Mouse (Mus musculus): ENCODE results near the gene Slc17a1. TPM values are rescaled to one million over a fixed set of nuclear protein-coding genes. Genes with fewer than 3 reads are reported as not detected.

Gene Slc17a1
- polyA plus RNA-seq (2014; fragmentation: Nextera tagmentation; extraction: Ambion mirVana) = not detected in 2 replicates

DNA sequence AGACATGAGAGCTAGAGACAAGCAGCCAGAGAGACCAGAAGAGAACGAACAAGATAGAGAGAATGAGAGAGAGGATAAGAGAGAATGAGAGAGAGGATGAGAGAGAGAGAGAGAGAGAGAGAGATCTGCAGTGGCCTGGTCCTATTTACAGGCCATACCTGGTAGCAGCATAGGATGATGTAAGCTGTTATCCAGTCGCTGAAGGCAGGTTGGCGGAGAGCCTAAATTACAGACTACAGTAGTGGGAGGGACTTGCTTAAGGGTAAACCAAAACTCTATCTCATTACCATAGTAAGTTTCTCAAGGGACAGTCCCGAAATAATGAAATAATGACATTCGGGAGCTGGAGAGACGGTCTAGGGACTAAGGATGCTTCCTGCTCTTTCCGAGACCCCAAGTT, at the start of gene Slc17a1:
Slc17a1 (plus strand) TSS at position 346 of the 400 bp plus-strand sequence.
- H3K9ac ChIP-seq (replicated peaks; ENCODE audit: low read length) = no peak within 1 kb of the TSS
- H3K27ac ChIP-seq (replicated peaks; ENCODE audit: low read depth, low read length) = no peak within 1 kb of the TSS
- 92% methylated on average over 7 of the region's 7 CpGs for WGBS
- ATAC-seq (ENCODE audit: low FRiP score, low TSS enrichment) (no peak), DNase-seq (no peak)
- H3K27me3 ChIP-seq (ENCODE audit: control insufficient read depth, insufficient read depth, low read length) = no peaks in the 10 kb centered on the region
- no peak within 1 kb of the TSS for H3K4me2 ChIP-seq (ENCODE audit: low read length)
- no peaks in the 10 kb centered on the region for H3K36me3 ChIP-seq (ENCODE audit: control insufficient read depth, insufficient read depth, low read length)
- no peaks in the 10 kb centered on the region for H3K9me3 ChIP-seq (ENCODE audit: control insufficient read depth, low read length)
- H3K4me3 ChIP-seq (replicated peaks; ENCODE audit: low read depth, low read length) = no peak within 1 kb of the TSS
- H3K4me1 ChIP-seq (ENCODE audit: control insufficient read depth, insufficient read depth, low read length) = no peaks in the 10 kb centered on the region

DNA sequence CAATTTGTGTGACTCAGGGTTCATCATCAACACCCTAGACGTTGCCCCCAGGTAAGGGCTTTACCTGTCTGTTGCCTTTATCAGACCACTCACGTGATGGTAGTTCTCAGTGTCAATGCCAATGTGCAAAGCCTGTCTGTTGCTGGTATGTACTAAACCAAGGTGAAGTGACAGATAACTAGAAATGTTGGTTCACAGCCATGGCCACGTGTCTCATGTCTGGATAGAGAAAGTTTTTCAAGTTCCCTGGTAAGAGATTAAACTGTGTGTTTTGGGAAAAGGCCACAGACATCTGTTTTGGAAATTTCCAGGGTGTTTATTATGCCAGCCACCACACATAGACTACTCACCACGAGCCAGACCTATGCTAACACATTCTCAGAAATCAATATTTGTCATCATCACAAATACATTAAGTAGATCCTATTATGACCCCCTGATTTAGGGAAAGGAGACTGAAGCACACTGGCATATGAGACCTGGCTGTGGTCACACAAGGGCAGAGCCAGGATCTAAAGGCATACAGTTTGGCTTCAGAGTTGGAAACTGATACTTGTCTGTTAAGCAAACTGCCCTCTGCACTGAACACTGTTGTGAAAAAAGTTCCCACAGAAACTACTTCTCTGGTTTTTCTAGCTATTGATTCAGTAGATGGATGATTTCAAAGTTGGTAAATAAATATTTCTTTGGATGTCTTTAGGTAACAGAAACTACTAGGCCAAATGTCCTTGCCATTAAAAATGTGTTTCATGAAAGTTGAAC, 47.2 kb upstream of the Slc17a1 start:
- H3K4me1 ChIP-seq (ENCODE audit: control insufficient read depth, insufficient read depth, low read length) = no peaks in the 10 kb centered on the region
- ATAC-seq (ENCODE audit: low FRiP score, low TSS enrichment) (no peak), DNase-seq (no peak)
- no peaks in the 10 kb centered on the region for H3K27me3 ChIP-seq (ENCODE audit: control insufficient read depth, insufficient read depth, low read length)
- no peak overlapping the region for H3K4me3 ChIP-seq (replicated peaks; ENCODE audit: low read depth, low read length)
- no peak overlapping the region for H3K4me2 ChIP-seq (ENCODE audit: low read length)
- WGBS = 72% methylated on average over 4 of the region's 4 CpGs
- no peaks in the 10 kb centered on the region for H3K36me3 ChIP-seq (ENCODE audit: control insufficient read depth, insufficient read depth, low read length)
- H3K9me3 ChIP-seq (ENCODE audit: control insufficient read depth, low read length) = no peaks in the 10 kb centered on the region
- H3K27ac ChIP-seq (replicated peaks; ENCODE audit: low read depth, low read length) = no peak overlapping the region
- H3K9ac ChIP-seq (replicated peaks; ENCODE audit: low read length) = no peak overlapping the region

DNA sequence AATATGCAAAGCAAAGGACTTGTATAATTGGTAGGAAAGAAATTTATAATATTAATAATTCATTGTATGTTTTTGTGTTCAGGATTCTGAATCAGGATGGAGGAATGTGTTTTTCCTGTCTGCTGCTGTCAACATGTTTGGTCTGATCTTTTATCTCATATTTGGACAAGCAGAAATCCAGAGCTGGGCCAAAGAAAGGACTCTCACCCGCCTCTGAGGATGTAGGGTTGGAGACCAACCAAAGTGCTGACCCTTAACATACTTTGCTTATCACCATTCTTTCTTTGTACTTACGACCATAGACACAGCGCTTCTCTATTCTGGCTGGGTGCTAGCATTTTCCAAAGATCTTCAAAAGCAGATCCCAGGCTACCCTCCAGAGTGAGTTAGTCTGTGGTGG, 45.3 kb upstream of the Slc17a1 start:
- Histone ChIP-seq H3K4me2 (ENCODE audit: low read length) (no peak overlapping the region), H3K27me3 (ENCODE audit: control insufficient read depth, insufficient read depth, low read length) (no peaks in the 10 kb centered on the region), H3K9ac (replicated peaks; ENCODE audit: low read length) (no peak overlapping the region), H3K9me3 (ENCODE audit: control insufficient read depth, low read length) (no peaks in the 10 kb centered on the region), H3K4me3 (replicated peaks; ENCODE audit: low read depth, low read length) (no peak overlapping the region), H3K27ac (replicated peaks; ENCODE audit: low read depth, low read length) (no peak overlapping the region), H3K4me1 (ENCODE audit: control insufficient read depth, insufficient read depth, low read length) (no peaks in the 10 kb centered on the region), H3K36me3 (ENCODE audit: control insufficient read depth, insufficient read depth, low read length) (no peaks in the 10 kb centered on the region)
- DNase-seq (no peak), ATAC-seq (ENCODE audit: low FRiP score, low TSS enrichment) (no peak)
- WGBS = 88% methylated on average over 3 of the region's 3 CpGs

DNA sequence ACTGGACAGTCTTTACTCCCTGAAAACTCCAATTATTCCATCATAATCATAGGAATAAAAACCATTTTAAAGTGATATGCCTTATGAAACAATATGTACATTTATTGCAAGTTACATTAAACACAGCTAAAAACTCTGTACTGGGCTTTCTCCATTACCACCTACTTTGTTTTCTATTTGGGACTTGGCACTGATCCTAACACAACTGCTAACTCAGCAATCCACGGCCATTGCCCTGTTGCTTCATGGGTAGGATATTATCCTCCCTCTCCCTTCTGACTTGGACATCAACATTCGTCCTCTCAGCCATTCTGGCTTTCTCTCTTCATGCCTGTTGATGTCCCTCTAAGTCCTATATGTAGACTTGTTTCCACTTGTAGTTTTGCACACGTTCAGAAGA, 40.9 kb upstream of the Slc17a1 start:
- H3K36me3 ChIP-seq (ENCODE audit: control insufficient read depth, insufficient read depth, low read length) = no peaks in the 10 kb centered on the region
- H3K4me1 ChIP-seq (ENCODE audit: control insufficient read depth, insufficient read depth, low read length) = no peaks in the 10 kb centered on the region
- no peak overlapping the region for H3K27ac ChIP-seq (replicated peaks; ENCODE audit: low read depth, low read length)
- no peak overlapping the region for H3K9ac ChIP-seq (replicated peaks; ENCODE audit: low read length)
- WGBS = 73% methylated on average over 3 of the region's 3 CpGs
- no peak overlapping the region for H3K4me2 ChIP-seq (ENCODE audit: low read length)
- DNase-seq (no peak), ATAC-seq (ENCODE audit: low FRiP score, low TSS enrichment) (no peak)
- no peak overlapping the region for H3K4me3 ChIP-seq (replicated peaks; ENCODE audit: low read depth, low read length)
- H3K9me3 ChIP-seq (ENCODE audit: control insufficient read depth, low read length) = no peaks in the 10 kb centered on the region
- H3K27me3 ChIP-seq (ENCODE audit: control insufficient read depth, insufficient read depth, low read length) = no peaks in the 10 kb centered on the region

DNA sequence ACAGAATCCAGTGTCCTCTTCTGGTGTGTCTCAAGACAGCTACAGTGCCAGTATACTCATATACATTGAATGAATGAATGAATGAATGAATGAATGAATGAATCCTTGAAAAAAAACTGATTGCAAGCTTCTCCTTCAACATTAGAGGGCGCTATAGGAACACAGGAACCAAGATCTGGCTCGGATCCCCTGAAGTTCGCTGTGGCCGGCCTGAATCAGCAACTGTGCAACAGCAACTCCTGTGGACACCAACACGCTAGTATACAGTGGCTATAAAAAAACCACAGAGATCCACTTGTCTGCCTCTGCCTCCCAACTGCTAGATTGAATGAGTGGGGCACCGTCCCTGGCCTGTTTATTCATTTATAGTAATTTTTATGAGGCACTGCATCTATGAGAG, 34.5 kb upstream of the Slc17a1 start:
- Histone ChIP-seq H3K4me3 (replicated peaks; ENCODE audit: low read depth, low read length) (no peak overlapping the region), H3K27me3 (ENCODE audit: control insufficient read depth, insufficient read depth, low read length) (no peaks in the 10 kb centered on the region), H3K9ac (replicated peaks; ENCODE audit: low read length) (no peak overlapping the region), H3K9me3 (ENCODE audit: control insufficient read depth, low read length) (no peaks in the 10 kb centered on the region), H3K27ac (replicated peaks; ENCODE audit: low read depth, low read length) (no peak overlapping the region), H3K4me2 (ENCODE audit: low read length) (no peak overlapping the region), H3K4me1 (ENCODE audit: control insufficient read depth, insufficient read depth, low read length) (no peaks in the 10 kb centered on the region), H3K36me3 (ENCODE audit: control insufficient read depth, insufficient read depth, low read length) (no peaks in the 10 kb centered on the region)
- peak; percentile 78 for DNase-seq
- WGBS = 14% methylated on average over 6 of the region's 6 CpGs
- ATAC-seq (ENCODE audit: low FRiP score, low TSS enrichment) = no peak

DNA sequence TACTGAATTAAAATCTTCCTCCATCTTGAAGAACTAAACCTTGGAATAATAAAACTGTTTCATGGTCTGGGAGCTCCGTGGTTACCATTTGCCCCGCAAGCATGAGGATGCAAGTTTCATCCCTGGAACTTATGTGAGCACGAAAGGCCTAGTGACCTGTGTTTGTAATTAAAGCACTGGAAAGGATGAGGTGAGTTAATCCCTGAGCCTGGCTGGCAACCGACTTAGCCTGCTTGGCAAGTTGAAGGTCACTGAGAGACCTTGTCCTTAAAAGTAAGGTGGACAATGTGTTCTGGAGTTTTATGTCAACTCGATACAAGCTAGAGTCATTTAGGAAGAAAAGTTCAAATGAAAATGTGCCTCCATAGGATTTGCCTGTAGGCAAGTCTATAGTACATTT, 32.7 kb upstream of the Slc17a1 start:
- Histone ChIP-seq H3K36me3 (ENCODE audit: control insufficient read depth, insufficient read depth, low read length) (no peaks in the 10 kb centered on the region), H3K4me2 (ENCODE audit: low read length) (no peak overlapping the region), H3K4me3 (replicated peaks; ENCODE audit: low read depth, low read length) (no peak overlapping the region), H3K27me3 (ENCODE audit: control insufficient read depth, insufficient read depth, low read length) (no peaks in the 10 kb centered on the region), H3K9me3 (ENCODE audit: control insufficient read depth, low read length) (no peaks in the 10 kb centered on the region), H3K9ac (replicated peaks; ENCODE audit: low read length) (no peak overlapping the region), H3K27ac (replicated peaks; ENCODE audit: low read depth, low read length) (no peak overlapping the region), H3K4me1 (ENCODE audit: control insufficient read depth, insufficient read depth, low read length) (no peaks in the 10 kb centered on the region)
- WGBS = 87% methylated on average over 5 of the region's 5 CpGs
- ATAC-seq (ENCODE audit: low FRiP score, low TSS enrichment) (no peak), DNase-seq (no peak)

- Histone ChIP-seq H3K36me3 (ENCODE audit: control insufficient read depth, insufficient read depth, low read length) (no peaks in the 10 kb centered on the region), H3K9ac (replicated peaks; ENCODE audit: low read length) (no peak overlapping the region), H3K9me3 (ENCODE audit: control insufficient read depth, low read length) (no peaks in the 10 kb centered on the region), H3K4me1 (ENCODE audit: control insufficient read depth, insufficient read depth, low read length) (no peaks in the 10 kb centered on the region), H3K4me2 (ENCODE audit: low read length) (no peak overlapping the region), H3K27me3 (ENCODE audit: control insufficient read depth, insufficient read depth, low read length) (no peaks in the 10 kb centered on the region), H3K4me3 (replicated peaks; ENCODE audit: low read depth, low read length) (no peak overlapping the region), H3K27ac (replicated peaks; ENCODE audit: low read depth, low read length) (no peak overlapping the region)
- DNase-seq (no peak), ATAC-seq (ENCODE audit: low FRiP score, low TSS enrichment) (no peak)
- WGBS = 94% methylated on average over 5 of the region's 5 CpGs
Measured at GRCm38 (mm10) chr13:23836630-23837029, 30.9 kb upstream of the Slc17a1 start.

- WGBS = 87% methylated on average over 2 of the region's 2 CpGs
- ATAC-seq (ENCODE audit: low FRiP score, low TSS enrichment) (no peak), DNase-seq (no peak)
- H3K4me2 ChIP-seq (ENCODE audit: low read length) = no peak within 1 kb of the TSS
- H3K4me1 ChIP-seq (ENCODE audit: control insufficient read depth, insufficient read depth, low read length) = no peaks in the 10 kb centered on the region
- no peaks in the 10 kb centered on the region for H3K27me3 ChIP-seq (ENCODE audit: control insufficient read depth, insufficient read depth, low read length)
- no peak within 1 kb of the TSS for H3K27ac ChIP-seq (replicated peaks; ENCODE audit: low read depth, low read length)
- H3K9ac ChIP-seq (replicated peaks; ENCODE audit: low read length) = no peak within 1 kb of the TSS
- H3K36me3 ChIP-seq (ENCODE audit: control insufficient read depth, insufficient read depth, low read length) = no peaks in the 10 kb centered on the region
- no peak within 1 kb of the TSS for H3K4me3 ChIP-seq (replicated peaks; ENCODE audit: low read depth, low read length)
- H3K9me3 ChIP-seq (ENCODE audit: control insufficient read depth, low read length) = no peaks in the 10 kb centered on the region
Measured at GRCm38 (mm10) chr13:23839308-23839707, 28.2 kb upstream of the Slc17a1 start, which contains the start of gene Slc17a3. Slc17a3 (plus strand) TSS chr13:23839434.

DNA sequence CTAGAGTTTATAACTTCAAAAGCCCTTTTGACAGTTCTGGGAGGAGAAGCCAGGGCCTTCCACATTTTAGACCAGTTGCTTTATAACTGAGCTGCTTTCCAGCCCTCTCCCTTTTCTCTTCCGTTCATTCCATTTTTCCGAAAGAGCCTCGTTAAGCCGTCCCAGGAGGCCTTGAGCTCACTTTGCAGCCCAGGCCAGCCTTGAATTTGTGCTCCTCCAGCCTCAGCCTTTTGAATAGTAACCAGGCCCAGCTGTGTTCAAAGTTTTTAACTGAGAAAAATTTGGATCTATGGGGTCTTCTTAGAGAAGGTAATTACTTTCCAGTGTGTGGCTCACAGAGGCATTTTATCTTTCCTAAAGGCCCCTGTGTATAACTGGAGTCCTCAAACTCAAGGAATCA, 21.7 kb upstream of the Slc17a1 start:
- H3K9ac ChIP-seq (replicated peaks; ENCODE audit: low read length) = no peak overlapping the region
- H3K36me3 ChIP-seq (ENCODE audit: control insufficient read depth, insufficient read depth, low read length) = no peaks in the 10 kb centered on the region
- H3K27ac ChIP-seq (replicated peaks; ENCODE audit: low read depth, low read length) = no peak overlapping the region
- H3K4me3 ChIP-seq (replicated peaks; ENCODE audit: low read depth, low read length) = no peak overlapping the region
- 80% methylated on average over 4 of the region's 4 CpGs for WGBS
- ATAC-seq (ENCODE audit: low FRiP score, low TSS enrichment) = no peak
- H3K4me1 ChIP-seq (ENCODE audit: control insufficient read depth, insufficient read depth, low read length) = no peaks in the 10 kb centered on the region
- H3K4me2 ChIP-seq (ENCODE audit: low read length) = no peak overlapping the region
- DNase-seq = no peak
- no peaks in the 10 kb centered on the region for H3K9me3 ChIP-seq (ENCODE audit: control insufficient read depth, low read length)
- no peaks in the 10 kb centered on the region for H3K27me3 ChIP-seq (ENCODE audit: control insufficient read depth, insufficient read depth, low read length)

Measured in midbrain, embryonic 14.5 days (tissue).